Mouse (Mus musculus): ENCODE results near the gene Serpine2. TPM values are rescaled to one million over a fixed set of nuclear protein-coding genes. Genes with fewer than 3 reads are reported as not detected.

Serpine2 gene
- polyA plus RNA-seq, 1 experiment from 2014 or later = 228 TPM

DNA sequence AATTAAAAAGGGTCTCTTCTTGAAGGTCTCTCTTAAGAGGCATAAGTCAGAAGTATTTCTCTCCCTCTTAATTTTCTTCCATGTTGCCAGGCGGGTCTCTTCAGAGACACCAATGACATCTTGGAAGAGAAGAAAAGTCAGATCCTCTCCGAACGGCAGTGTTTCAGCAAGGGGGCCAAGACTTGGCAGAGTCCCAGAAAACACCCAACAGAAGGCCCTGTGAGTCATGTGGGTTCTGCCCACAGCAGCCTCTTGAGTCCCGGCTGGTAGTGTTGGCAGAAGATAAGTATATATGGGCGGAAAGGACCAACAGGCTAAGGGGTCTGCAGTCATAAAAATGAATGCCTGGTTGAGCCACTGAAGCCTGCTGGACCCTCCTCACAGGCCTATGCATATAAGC is 54.1 kb downstream of the Serpine2 start:
- no peak overlapping the region for H3K9ac ChIP-seq
- no peaks in the 10 kb centered on the region for H3K27me3 ChIP-seq
- peaks cover 18% of the 10 kb centered on the region for H3K36me3 ChIP-seq
- no peaks in the 10 kb centered on the region for H3K9me3 ChIP-seq
- no peak overlapping the region for H3K4me3 ChIP-seq
- no peak overlapping the region for H3K27ac ChIP-seq
- no peaks in the 10 kb centered on the region for H3K4me1 ChIP-seq
- ATAC-seq (ENCODE audit: insufficient number of reproducible peaks, insufficient read depth, low FRiP score, low TSS enrichment) = no peak
- WGBS = 86% methylated on average over 5 of the region's 5 CpGs
- no peak overlapping the region for H3K4me2 ChIP-seq (replicated peaks)

DNA sequence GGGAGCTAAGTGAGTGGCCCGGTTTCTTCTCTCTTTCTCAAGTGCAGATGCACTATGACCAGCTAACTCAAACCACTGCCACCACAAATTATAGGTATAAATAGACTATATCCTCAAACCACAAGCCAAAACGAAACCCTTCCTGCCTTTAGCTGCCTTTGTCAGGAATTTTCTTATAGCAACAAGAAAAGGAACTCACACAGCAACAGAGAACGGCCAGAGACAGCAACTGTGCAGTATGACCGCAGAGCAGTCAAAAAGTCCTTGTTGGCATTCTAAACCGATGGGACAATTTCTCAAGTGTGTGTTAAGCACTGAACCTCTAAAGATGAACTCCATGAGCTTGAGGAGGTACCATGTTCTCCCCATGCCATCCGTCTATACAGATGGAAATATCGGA is 57.4 kb downstream of the Serpine2 start:
- Histone ChIP-seq H3K4me2 (replicated peaks) (no peak overlapping the region), H3K27ac (peak overlapping the region; percentile 17; the same call in 1 of the 2 replicates), H3K9me3 (no peaks in the 10 kb centered on the region), H3K4me1 (no peaks in the 10 kb centered on the region), H3K36me3 (peaks cover 26% of the 10 kb centered on the region), H3K4me3 (no peak overlapping the region), H3K9ac (no peak overlapping the region), H3K27me3 (no peaks in the 10 kb centered on the region)
- ATAC-seq (ENCODE audit: insufficient number of reproducible peaks, insufficient read depth, low FRiP score, low TSS enrichment) = no peak
- 65% methylated on average over 7 of the region's 7 CpGs for WGBS

DNA sequence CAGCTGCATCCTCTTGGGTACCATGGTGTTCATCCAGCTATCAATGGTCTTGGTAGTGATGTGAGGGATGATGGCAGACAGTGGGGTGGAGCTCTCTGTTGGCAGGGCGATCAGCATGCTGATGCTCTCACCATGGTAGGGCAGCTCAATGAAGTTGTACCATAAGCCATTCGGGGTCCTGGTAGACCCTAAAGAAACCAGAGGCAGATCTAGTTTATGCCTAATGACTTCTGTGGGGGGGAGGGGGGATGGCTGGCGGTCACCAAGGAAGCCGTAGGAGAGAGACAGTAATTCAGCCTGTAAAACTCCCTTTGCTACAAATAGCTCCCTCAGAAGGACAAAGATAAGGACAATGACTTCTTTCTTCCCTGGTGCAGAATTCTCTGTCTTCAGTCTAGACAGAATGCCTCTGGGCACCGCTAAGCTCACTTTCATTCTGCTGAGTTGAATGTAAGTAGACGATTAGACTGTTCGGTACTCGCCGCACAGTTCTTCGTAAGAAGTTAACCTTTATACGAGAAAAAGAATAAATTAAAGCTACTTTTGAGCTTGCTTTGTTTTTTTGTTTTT is 58.0 kb downstream of the Serpine2 start:
- no peak for ATAC-seq (ENCODE audit: insufficient number of reproducible peaks, insufficient read depth, low FRiP score, low TSS enrichment)
- Histone ChIP-seq H3K4me3 (no peak overlapping the region), H3K27ac (no peak overlapping the region), H3K9me3 (no peaks in the 10 kb centered on the region), H3K4me1 (no peaks in the 10 kb centered on the region), H3K36me3 (peaks cover 27% of the 10 kb centered on the region), H3K4me2 (replicated peaks) (no peak overlapping the region), H3K9ac (no peak overlapping the region), H3K27me3 (no peaks in the 10 kb centered on the region)
- WGBS = 41% methylated on average over 11 of the region's 11 CpGs

DNA sequence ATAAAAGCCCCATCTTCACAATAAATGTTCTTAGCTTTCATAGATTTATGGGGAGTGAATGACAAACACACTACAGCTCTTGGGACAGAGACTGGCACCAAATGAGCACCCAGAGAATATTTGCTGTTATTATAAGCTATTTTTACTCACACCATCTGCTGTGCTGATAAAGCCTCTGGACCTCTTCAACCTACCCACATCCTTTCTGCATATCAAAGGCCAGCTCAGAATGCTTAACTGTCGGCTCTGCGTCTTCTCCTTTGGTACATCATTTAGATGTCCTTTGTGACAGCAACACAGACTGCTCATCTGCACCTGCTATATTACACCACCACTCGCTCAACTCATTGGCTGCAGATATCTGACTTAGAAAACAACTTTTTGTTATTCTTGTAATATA is 63.9 kb downstream of the Serpine2 start:
- H3K36me3 ChIP-seq = peaks cover 20% of the 10 kb centered on the region
- no peak overlapping the region for H3K4me2 ChIP-seq (replicated peaks)
- no peak overlapping the region for H3K9ac ChIP-seq
- H3K4me3 ChIP-seq = no peak overlapping the region
- no peaks in the 10 kb centered on the region for H3K9me3 ChIP-seq
- no peak for ATAC-seq (ENCODE audit: insufficient number of reproducible peaks, insufficient read depth, low FRiP score, low TSS enrichment)
- no peaks in the 10 kb centered on the region for H3K4me1 ChIP-seq
- no peak overlapping the region for H3K27ac ChIP-seq
- 90% methylated on average over 3 of the region's 3 CpGs for WGBS
- no peaks in the 10 kb centered on the region for H3K27me3 ChIP-seq

DNA sequence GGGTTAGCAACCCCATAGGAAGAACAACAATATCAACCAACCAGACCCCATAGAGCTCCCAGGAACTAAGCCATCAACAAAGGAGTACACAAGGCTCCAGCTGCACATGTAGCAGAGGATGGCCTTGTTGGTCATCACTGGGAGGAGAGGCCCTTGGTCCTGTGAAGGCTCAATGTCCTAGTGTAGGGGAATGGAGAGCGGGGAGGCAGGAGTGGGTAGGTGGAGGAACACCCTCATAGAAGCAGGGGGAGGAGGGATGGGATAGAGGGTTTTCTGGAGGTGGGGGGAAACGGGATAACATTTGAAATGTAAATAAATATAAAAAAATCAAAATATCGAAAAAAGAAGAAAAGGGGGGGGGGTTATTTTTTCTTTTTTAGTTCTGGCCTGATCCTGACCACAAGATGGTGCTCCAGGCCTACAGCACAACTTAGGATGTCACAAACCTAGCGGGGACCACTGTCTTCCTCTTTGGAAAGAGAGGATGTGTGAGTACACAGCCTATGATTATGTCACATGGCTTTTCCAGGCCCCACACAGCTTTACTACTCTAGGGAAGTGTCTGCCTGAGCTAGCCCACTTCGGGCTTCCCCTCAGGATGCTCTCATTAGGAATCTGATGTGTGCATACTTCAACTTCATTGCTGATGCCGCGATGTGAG is 74.6 kb downstream of the Serpine2 start:
- 59% methylated on average over 7 of the region's 7 CpGs for WGBS
- H3K27me3 ChIP-seq = no peaks in the 10 kb centered on the region
- no peaks in the 10 kb centered on the region for H3K4me1 ChIP-seq
- peaks cover 13% of the 10 kb centered on the region for H3K36me3 ChIP-seq
- no peak overlapping the region for H3K4me2 ChIP-seq (replicated peaks)
- H3K27ac ChIP-seq = no peak overlapping the region
- ATAC-seq (ENCODE audit: insufficient number of reproducible peaks, insufficient read depth, low FRiP score, low TSS enrichment) = 0 out of 2 replicates have a peak, but pooled peaks have one; percentile 56
- no peak overlapping the region for H3K9ac ChIP-seq
- no peaks in the 10 kb centered on the region for H3K9me3 ChIP-seq
- no peak overlapping the region for H3K4me3 ChIP-seq

DNA sequence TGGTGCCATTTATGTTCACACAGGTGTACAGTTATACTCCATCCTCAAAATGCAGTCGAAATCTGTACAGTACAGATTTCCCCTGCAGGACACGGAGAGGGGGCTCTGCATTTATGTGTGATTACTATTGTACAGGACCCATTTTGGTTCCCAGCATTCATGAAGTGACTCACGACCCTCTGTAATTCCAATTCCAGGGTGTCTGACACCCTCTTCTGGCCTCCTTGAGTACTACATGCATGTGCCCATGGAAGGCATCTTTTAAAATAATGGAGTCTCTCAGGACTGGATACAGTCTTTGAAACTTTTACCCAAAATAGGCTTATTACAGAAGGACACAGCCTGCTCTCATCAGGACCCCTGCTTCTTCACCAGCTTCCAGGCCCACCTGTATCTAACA is 78.5 kb downstream of the Serpine2 start:
- no peak for ATAC-seq (ENCODE audit: insufficient number of reproducible peaks, insufficient read depth, low FRiP score, low TSS enrichment)
- Histone ChIP-seq H3K27me3 (no peaks in the 10 kb centered on the region), H3K27ac (no peak overlapping the region), H3K9ac (no peak overlapping the region), H3K9me3 (no peaks in the 10 kb centered on the region), H3K4me3 (no peak overlapping the region), H3K36me3 (peaks cover 44% of the 10 kb centered on the region), H3K4me1 (no peaks in the 10 kb centered on the region), H3K4me2 (replicated peaks) (no peak overlapping the region)
- WGBS = 80% methylated on average over 3 of the region's 3 CpGs

DNA sequence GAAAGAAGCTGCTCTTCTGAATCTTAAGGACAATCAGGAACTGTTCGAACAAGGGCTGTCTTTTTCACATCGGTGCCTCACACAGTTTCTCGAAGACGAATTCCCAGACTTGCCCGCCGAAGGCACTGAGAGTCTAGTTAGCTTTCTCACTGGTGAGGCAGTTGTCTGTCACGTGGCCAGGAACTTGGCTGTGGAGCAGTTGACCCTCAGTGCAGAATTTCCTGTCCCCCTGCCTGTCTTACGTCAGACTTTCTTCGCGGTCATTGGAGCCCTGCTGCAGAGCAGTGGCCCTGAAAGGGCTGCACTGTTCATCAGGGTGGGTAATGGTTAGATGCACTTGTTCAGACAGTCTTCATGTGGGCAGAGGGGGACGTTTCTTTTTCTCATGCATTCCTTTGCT is 83.0 kb downstream of the Serpine2 start:
- Histone ChIP-seq H3K9me3 (no peaks in the 10 kb centered on the region), H3K27me3 (no peaks in the 10 kb centered on the region), H3K27ac (no peak overlapping the region), H3K4me1 (no peaks in the 10 kb centered on the region), H3K36me3 (peaks cover 44% of the 10 kb centered on the region), H3K9ac (no peak overlapping the region), H3K4me2 (replicated peaks) (no peak overlapping the region), H3K4me3 (no peak overlapping the region)
- 83% methylated on average over 11 of the region's 11 CpGs for WGBS
- ATAC-seq (ENCODE audit: insufficient number of reproducible peaks, insufficient read depth, low FRiP score, low TSS enrichment) = no peak

DNA sequence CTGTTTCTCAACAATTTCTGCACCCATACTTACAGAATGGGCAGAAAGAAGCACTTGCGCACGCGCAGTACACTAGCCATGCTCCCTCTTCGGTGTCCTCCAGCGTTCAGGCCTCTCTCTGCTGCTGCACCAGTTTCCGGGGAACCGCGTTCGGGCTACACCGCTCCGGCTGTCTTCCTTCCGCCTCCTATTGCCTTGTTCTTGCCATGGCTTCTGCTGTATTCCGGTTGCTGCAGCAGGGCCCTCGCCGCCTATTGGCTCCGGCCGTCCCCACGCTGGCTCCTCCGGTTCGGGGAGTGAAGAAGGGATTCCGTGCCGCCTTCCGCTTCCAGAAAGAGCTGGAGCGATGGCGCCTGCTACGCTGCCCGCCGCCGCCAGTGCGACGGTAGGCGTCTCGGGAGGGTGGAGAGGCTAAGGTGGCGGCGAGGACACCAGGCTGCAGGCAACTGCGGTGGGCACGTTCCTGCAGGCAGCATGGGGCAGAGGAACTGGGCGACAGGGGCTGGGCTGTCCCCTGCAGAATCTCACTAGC is 85.0 kb downstream of the Serpine2 start, which contains the start of the genes Mrpl44 and Wdfy1:
Mrpl44 (plus strand) TSS at position 92 of the 532 bp plus-strand sequence.
Wdfy1 (minus strand) TSS at position 217 of the 532 bp plus-strand sequence.
- Histone ChIP-seq H3K36me3 (peaks cover 27% of the 10 kb centered on the region), H3K4me2 (replicated peaks) (peak within 1 kb of the TSS; percentile 64), H3K9ac (peak within 1 kb of the TSS; percentile 84), H3K9me3 (no peaks in the 10 kb centered on the region), H3K27ac (peak within 1 kb of the TSS; percentile 72), H3K27me3 (no peaks in the 10 kb centered on the region), H3K4me3 (peak within 1 kb of the TSS; percentile 67), H3K4me1 (no peaks in the 10 kb centered on the region)
- peak; percentile 100 for ATAC-seq (ENCODE audit: insufficient number of reproducible peaks, insufficient read depth, low FRiP score, low TSS enrichment)
- under 1% methylated on average over 38 of the region's 38 CpGs for WGBS

DNA sequence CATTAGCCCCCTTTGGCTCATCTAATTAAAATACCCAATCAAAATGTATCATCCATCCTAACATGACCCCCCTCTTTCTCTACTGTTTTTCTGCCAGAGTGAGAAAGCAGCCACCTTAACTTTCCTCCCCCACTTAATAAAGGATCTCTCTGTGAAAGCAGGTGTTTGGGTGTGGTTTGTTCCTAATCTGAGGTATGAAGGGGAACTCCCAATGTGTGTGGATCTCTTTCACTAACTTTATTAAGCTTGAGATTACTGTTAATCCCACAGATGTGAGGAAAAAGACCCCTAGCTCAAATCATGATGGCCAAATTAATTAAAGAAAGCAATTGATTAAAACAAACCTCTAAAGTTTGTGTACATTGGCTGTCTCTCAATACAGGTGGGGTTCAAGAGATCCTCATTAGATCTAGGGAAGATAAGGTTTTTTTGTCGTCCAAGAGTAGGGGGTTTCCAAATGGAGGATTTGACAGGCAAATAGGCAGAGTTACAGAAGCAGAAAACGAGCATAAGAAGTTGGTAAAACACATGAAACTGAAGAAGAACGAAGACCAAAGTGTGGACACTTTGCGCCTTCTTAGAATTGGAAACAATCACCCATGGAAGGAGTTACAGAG is 86.7 kb downstream of the Serpine2 start:
- Histone ChIP-seq H3K4me2 (replicated peaks) (no peak overlapping the region), H3K9ac (no peak overlapping the region), H3K36me3 (peaks cover 13% of the 10 kb centered on the region), H3K27ac (no peak overlapping the region), H3K4me1 (no peaks in the 10 kb centered on the region), H3K9me3 (no peaks in the 10 kb centered on the region), H3K27me3 (no peaks in the 10 kb centered on the region), H3K4me3 (no peak overlapping the region)
- WGBS = 82% methylated on average over 4 of the region's 4 CpGs
- no peak for ATAC-seq (ENCODE audit: insufficient number of reproducible peaks, insufficient read depth, low FRiP score, low TSS enrichment)

DNA sequence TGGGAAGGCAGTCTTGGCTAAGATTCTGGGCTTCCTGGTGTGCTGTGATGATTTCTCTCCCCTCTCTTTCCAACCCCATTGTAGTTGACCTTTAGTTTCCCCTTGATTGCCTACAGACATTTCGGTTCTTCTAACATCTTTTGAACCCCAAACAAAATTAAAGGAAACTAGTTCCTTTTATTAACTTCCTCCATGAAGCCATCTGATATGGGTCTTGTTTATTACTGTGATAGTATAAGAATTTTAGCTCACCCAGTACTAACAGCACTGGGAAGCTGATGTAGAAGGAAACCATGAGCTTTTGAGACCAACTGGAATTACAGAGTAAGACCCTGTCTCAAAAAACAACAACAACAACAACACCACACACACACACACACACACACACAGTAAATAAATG is 92.7 kb downstream of the Serpine2 start:
- Histone ChIP-seq H3K4me3 (no peak overlapping the region), H3K36me3 (no peaks in the 10 kb centered on the region)
- 64% methylated on average over 1 of the region's 1 CpGs for WGBS

DNA sequence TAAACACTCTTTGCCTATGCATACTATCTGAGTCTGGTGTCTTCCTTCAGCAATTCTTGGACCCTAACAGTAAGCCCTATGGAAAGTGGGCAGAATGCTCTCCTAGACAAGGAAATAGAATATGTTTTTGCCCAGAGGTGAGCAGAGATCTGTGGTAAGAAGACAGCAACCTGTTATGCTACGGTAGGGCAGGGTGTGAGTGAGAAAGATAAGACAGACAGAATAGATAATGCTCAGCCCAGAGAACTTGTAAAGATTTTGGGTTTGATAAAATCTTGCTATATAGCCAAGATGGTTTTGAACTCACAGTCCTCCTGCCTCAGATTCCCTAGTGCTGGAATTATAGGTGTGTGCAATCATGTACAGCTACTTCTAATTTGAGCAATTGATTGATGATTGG is 96.5 kb downstream of the Serpine2 start:
- WGBS = 80% methylated on average over 1 of the region's 1 CpGs
- no peak overlapping the region for H3K27ac ChIP-seq
- H3K4me1 ChIP-seq = peaks cover 6% of the 10 kb centered on the region; the same call in 1 of the 2 replicates
- no peaks in the 10 kb centered on the region for H3K36me3 ChIP-seq
- no peaks in the 10 kb centered on the region for H3K27me3 ChIP-seq
- no peak for ATAC-seq (ENCODE audit: insufficient number of reproducible peaks, insufficient read depth, low FRiP score, low TSS enrichment)
- no peak overlapping the region for H3K4me3 ChIP-seq
- no peak overlapping the region for H3K4me2 ChIP-seq (replicated peaks)
- no peak overlapping the region for H3K9ac ChIP-seq
- H3K9me3 ChIP-seq = no peaks in the 10 kb centered on the region

More for the DNA sequence above, 92.7 kb downstream of the Serpine2 start:
- H3K9ac ChIP-seq = no peak overlapping the region
- no peak overlapping the region for H3K4me2 ChIP-seq (replicated peaks)
- no peaks in the 10 kb centered on the region for H3K27me3 ChIP-seq
- ATAC-seq (ENCODE audit: insufficient number of reproducible peaks, insufficient read depth, low FRiP score, low TSS enrichment) = no peak
- H3K9me3 ChIP-seq = no peaks in the 10 kb centered on the region
- H3K27ac ChIP-seq = no peak overlapping the region
- no peaks in the 10 kb centered on the region for H3K4me1 ChIP-seq

DNA sequence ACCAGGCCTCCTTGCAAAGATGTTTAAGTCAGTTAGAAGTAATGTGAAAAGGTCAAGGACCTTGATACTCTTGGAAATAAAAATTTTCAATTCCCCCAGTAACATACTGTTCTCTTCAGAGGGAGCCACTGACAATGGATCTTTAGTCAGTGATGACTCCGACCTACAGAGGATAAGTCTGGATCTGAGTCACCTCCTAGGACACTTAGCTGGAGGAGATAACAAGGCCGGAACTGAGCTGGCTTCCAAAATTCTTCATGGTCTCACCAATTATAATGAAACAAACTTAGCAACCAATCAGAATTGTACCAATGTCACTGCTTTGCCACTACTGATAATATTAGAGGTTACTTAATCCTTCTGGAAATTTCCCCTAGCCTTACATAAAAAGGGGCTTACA is 96.9 kb downstream of the Serpine2 start:
- no peak overlapping the region for H3K4me2 ChIP-seq (replicated peaks)
- no peak for ATAC-seq (ENCODE audit: insufficient number of reproducible peaks, insufficient read depth, low FRiP score, low TSS enrichment)
- H3K4me1 ChIP-seq = peaks cover 6% of the 10 kb centered on the region; the same call in 1 of the 2 replicates
- no peaks in the 10 kb centered on the region for H3K27me3 ChIP-seq
- 89% methylated on average over 2 of the region's 2 CpGs for WGBS
- no peaks in the 10 kb centered on the region for H3K9me3 ChIP-seq
- H3K27ac ChIP-seq = no peak overlapping the region
- no peak overlapping the region for H3K4me3 ChIP-seq
- no peak overlapping the region for H3K9ac ChIP-seq
- H3K36me3 ChIP-seq = no peaks in the 10 kb centered on the region

All from embryonic facial prominence, embryonic 12.5 days (tissue).